Mouse (Mus musculus): Measurements from ENCODE around the gene Gm20388.

Gm20388 gene

GRCm38 (mm10) chr8:124201706-124202105, 4291.1 kb downstream of the Gm20388 start:
- DNase-seq (ENCODE audit: low read depth, low spot score) = no peak

- no peak for DNase-seq (ENCODE audit: low read depth, low spot score)
Observed at GRCm38 (mm10) chr8:124202895-124203294, 4292.3 kb downstream of the Gm20388 start.

GRCm38 (mm10) chr8:124204001-124204601, 4293.5 kb downstream of the Gm20388 start:
- DNase-seq (ENCODE audit: low read depth, low spot score) = peak; percentile 53

- peak; percentile 39 for DNase-seq (ENCODE audit: low read depth, low spot score)
Observed at GRCm38 (mm10) chr8:124212148-124212547, 4301.5 kb downstream of the Gm20388 start.

DNA sequence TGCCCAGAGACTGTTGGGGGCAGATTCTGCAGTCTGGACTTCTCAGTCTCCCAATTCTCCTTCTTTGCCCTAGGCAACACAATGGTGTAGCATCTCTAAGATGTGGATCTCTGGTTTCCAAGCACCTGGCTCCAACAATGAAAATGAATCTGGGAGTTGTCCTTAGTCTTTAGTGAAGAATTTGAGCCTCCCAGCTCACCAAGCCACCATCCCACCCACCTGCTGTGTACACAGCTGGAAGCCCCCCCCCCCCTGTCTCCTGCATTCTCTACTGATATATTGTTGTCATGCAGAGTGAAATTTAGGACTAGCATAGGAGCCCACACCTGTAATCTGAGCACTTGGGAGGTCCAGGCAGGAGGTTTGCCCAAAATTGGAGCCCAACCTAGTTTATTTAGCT, 4306.3 kb downstream of the Gm20388 start:
- no peak for DNase-seq (ENCODE audit: low read depth, low spot score)

GRCm38 (mm10) chr8:124229883-124230282, 4319.2 kb downstream of the Gm20388 start:
- DNase-seq (ENCODE audit: low read depth, low spot score) = no peak

DNA sequence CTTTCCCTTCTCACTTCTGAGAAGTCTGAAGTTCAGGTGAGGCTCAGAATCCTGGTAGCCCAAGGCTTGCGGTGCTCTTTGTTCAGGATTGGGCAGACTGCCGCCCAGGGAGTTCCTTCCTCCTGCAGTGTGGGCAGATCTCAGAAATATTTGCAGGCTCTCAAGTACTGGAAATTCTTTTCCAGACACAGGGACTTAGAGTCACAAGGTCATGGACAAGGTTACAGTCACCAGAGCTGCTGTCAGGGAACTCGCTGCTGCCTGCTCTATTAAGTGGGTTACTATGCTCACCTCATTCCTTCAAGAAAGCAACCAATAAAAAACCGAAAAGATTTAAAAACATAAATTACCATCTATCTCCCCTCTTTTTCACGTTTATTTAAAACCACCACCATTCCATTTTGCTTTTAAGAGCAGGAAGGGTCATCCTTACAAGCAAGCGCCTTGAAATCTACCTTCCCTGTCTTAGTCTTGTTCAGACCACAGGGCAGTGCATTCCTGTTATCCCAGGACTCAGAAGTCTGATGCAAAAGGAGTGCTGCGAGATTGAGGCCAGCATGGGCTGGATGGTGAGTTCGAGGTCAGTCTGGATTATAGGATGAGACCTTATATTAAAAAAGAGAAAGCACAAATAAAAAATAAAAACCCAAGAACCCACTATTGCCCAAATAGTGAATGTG, 4320.0 kb downstream of the Gm20388 start:
- DNase-seq (ENCODE audit: low read depth, low spot score) = no peak

DNA sequence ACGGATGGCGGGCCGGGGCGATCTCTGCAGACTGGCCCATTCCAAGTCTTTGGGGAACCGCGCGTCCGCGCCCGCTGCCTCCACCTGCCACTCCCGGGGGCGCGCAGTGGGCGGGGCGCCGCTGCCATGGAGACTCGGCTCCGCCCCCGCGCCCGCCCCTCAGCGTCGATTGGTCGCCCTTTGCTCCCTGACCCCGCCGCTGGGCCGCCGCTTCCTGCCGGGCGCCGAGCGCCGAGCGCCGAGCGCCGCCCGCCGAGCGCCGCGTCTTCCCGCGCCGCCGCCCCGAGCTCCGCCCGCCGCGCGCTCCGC, 4320.5 kb downstream of the Gm20388 start, which contains the start of gene Galnt2:
Gene Galnt2, plus strand, starts transcription at position 216 of the 309 bp plus-strand sequence.
- peak; percentile 95 for DNase-seq (ENCODE audit: low read depth, low spot score)

GRCm38 (mm10) chr8:124231485-124232279, 4321.0 kb downstream of the Gm20388 start:
- DNase-seq (ENCODE audit: low read depth, low spot score) = peak; percentile 42

GRCm38 (mm10) chr8:124232280-124232600, 4321.6 kb downstream of the Gm20388 start:
- DNase-seq (ENCODE audit: low read depth, low spot score) = no peak

- no peak for DNase-seq (ENCODE audit: low read depth, low spot score)
Observed at GRCm38 (mm10) chr8:124234496-124234895, 4323.9 kb downstream of the Gm20388 start.

GRCm38 (mm10) chr8:124235536-124235935, 4324.9 kb downstream of the Gm20388 start:
- DNase-seq (ENCODE audit: low read depth, low spot score) = no peak

DNA sequence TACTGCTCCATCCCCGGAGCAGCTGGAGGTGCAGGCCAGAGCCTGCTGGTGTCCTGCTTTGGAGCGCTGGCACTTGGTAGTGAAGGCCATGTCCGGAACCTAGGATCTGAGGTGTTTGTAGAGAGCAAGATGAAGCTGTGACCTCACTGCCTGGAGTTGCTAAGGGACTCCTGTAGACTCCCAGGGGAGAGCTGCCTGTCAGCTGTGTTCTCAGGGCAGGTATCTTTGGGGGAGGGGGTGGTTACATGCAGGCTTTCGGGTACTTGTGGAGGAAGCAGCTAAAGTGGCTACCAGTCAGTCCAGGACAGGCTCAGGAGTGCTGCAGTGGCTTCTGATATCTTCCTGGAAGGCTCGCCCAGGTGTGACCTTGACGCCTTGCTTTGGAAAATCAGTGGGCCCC, 4328.7 kb downstream of the Gm20388 start:
- DNase-seq (ENCODE audit: low read depth, low spot score) = no peak

- no peak for DNase-seq (ENCODE audit: low read depth, low spot score)
Observed at GRCm38 (mm10) chr8:124240932-124241331, 4330.3 kb downstream of the Gm20388 start.

GRCm38 (mm10) chr8:124242208-124242607, 4331.6 kb downstream of the Gm20388 start:
- no peak for DNase-seq (ENCODE audit: low read depth, low spot score)

DNA sequence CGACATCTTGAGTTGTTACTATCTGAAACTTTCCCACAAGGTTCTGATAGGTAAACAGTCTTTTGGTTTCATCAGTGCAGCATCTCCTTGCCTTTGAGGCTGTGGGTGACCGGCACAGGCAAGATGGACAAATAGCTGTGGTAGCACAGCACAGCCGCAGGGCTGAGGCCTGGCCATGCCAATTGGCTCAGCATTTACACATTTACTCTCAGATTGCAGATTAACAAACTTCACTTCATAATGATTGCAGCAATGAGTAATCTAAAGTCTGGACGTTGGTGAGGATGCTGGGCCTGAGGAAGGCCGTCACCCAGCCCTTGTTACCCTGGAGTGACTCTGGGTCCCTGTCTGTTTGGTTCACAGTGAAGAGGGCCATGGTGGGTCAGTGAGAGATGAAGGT, 4332.3 kb downstream of the Gm20388 start:
- no peak for DNase-seq (ENCODE audit: low read depth, low spot score)

DNA sequence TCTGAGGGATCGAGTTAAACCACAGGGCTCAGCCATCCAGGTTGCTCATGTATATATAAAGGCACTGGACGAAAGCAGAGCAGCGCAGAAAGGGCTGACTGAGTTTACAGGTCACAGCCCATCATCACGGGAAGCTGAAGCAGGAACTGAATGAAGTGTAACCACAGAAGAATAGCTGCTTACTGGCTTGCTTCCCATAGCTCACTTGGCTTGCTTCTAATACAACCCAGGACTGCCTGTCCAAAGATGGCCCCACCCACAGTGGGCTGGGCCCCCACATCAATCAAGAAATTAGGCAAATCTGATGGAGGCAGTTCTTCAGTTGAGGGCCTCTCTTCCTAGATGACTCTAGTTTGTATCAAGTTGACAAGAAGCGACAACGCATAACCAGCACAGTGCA, 4336.9 kb downstream of the Gm20388 start:
- no peak for DNase-seq (ENCODE audit: low read depth, low spot score)

GRCm38 (mm10) chr8:124248688-124249087, 4338.0 kb downstream of the Gm20388 start:
- no peak for DNase-seq (ENCODE audit: low read depth, low spot score)

- no peak for DNase-seq (ENCODE audit: low read depth, low spot score)
Observed at GRCm38 (mm10) chr8:124250255-124250654, 4339.6 kb downstream of the Gm20388 start.

- no peak for DNase-seq (ENCODE audit: low read depth, low spot score)
Observed at GRCm38 (mm10) chr8:124250785-124251184, 4340.1 kb downstream of the Gm20388 start.

GRCm38 (mm10) chr8:124252533-124252950, 4341.9 kb downstream of the Gm20388 start:
- peak; percentile 77 for DNase-seq (ENCODE audit: low read depth, low spot score)

- peak; percentile 56 for DNase-seq (ENCODE audit: low read depth, low spot score)
Observed at GRCm38 (mm10) chr8:124253939-124254338, 4343.3 kb downstream of the Gm20388 start.

- DNase-seq (ENCODE audit: low read depth, low spot score) = peak; percentile 74
Observed at GRCm38 (mm10) chr8:124256841-124257240, 4346.2 kb downstream of the Gm20388 start.
